Mouse (Mus musculus) heart, postnatal 0 days (tissue): ENCODE data around the gene Krtap1-5. TPM values are rescaled to one million over a fixed set of nuclear protein-coding genes. Genes with fewer than 3 reads are reported as not detected.

Source experiments
- ATAC-seq: fragments of 200-750 bp; cut with Nextera tagmentation; 2 replicates; pipeline ENCODE4 v1.8.0; 2017; ENCODE audit warnings: low read depth, moderate number of reproducible peaks, moderate library complexity; ENCODE audit not compliant: insufficient read depth
- DNase-seq: peaks from one replicate; pipeline ENCODE4 v3.0.0-alpha.2; 2016; ENCODE audit warnings: low spot score
- H3K27ac ChIP-seq: fragments of 300-500 bp; sonication (generic); 2 replicates; pipeline ENCODE4 v1.5.1; 2014; ENCODE audit warnings: low read depth, mild to moderate bottlenecking
- H3K27me3 ChIP-seq: fragments of 300-500 bp; sonication (generic); 2 replicates; pipeline ENCODE4 v1.6.1; 2014; ENCODE audit warnings: low read length, mixed read lengths; ENCODE audit not compliant: control insufficient read depth, insufficient read depth
- H3K36me3 ChIP-seq: fragments of 300-500 bp; sonication (generic); replicated peaks from 2 replicates; pipeline ENCODE4 v1.6.1; 2014; ENCODE audit warnings: low read length, mixed read lengths; ENCODE audit not compliant: control insufficient read depth, insufficient read depth
- H3K4me1 ChIP-seq: fragments of 300-500 bp; sonication (generic); 2 replicates; pipeline ENCODE4 v1.6.1; 2014; ENCODE audit warnings: antibody characterized with exemption; ENCODE audit not compliant: control insufficient read depth, insufficient read depth
- H3K4me2 ChIP-seq: fragments of 300-500 bp; sonication (generic); 2 replicates; pipeline ENCODE4 v1.6.1; 2014; ENCODE audit warnings: low read depth, mild to moderate bottlenecking, low read length, moderate library complexity
- H3K4me3 ChIP-seq: fragments of 300-500 bp; sonication (generic); 2 replicates; pipeline ENCODE4 v1.5.1; 2014; ENCODE audit warnings: low read depth, low read length
- H3K9ac ChIP-seq: fragments of 300-500 bp; sonication (generic); replicated peaks from 2 replicates; pipeline ENCODE4 v1.6.1; 2014; ENCODE audit warnings: low read depth, low read length, mixed read lengths
- H3K9me3 ChIP-seq: fragments of 300-500 bp; sonication (generic); replicated peaks from 2 replicates; pipeline ENCODE4 v1.6.1; 2016; ENCODE audit warnings: low read length; ENCODE audit not compliant: control insufficient read depth
- CTCF ChIP-seq: IDR thresholded peaks from 2 replicates; pipeline ENCODE4 v1.5.1; 2016; ENCODE audit warnings: antibody characterized with exemption, control low read depth, low read depth
- EP300 ChIP-seq: IDR thresholded peaks from 2 replicates; pipeline ENCODE4 v1.6.1; 2016; ENCODE audit warnings: antibody characterized with exemption, low read depth
- WGBS: fragments of 180-500 bp; shearing (Covaris S2); extraction: QIAGEN DNeasy Blood & Tissue Kit; methylation state at CpG from one replicate; pipeline ENCODE4 v1.1.7; 2014; 5-methylcytosine and 5-hydroxymethylcytosine counted together
- polyA plus RNA-seq: library from polyadenylated mRNA; unstranded; fragments of >200 nt; fragmentation: Nextera tagmentation; extraction: Ambion mirVana; gene quantifications from 2 replicates; pipeline ENCODE4 v1.2.1, GENCODE M21; 2015
- total RNA-seq: library from RNA; depleted of rRNA; stranded (reverse); fragments of >200 nt; gene quantifications from 2 replicates; pipeline ENCODE4 v1.2.3, GENCODE M21; 2014; ENCODE audit warnings: low replicate concordance

Gene Krtap1-5
- total and polyA plus RNA-seq, 2 experiments from 2014 or later = not detected

DNA sequence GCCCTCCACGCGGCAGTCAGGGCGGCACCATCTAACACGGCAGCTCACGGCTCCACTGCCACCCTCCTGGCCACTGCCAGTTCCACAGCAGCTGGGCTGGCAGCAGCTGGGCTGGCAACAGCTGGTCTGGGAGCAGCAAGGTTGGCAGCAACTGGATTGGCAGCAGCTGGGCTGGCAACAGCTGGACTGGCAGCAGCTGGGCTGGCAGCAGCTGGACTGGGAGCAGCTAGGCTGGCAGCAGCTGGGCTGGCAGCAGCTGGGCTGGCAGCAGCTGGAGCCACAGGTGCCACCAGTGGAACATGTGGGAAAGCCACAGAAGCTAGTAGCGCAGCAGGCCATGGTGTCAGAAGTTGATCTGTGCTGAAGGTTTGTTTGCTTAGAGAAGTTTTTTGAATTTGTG, 10.2 kb upstream of the Krtap1-5 start, which contains the start of gene Krtap1-3:
TSS of gene Krtap1-3 (minus strand) at position 359 of the 400 bp plus-strand sequence.
- no peaks in the 10 kb centered on the region for H3K36me3 ChIP-seq
- no peak within 1 kb of the TSS for H3K4me3 ChIP-seq
- DNase-seq (no peak), ATAC-seq (no peak)
- TF ChIP-seq EP300 (no peak), CTCF (no peak)
- 75% methylated on average over 6 of the region's 6 CpGs for WGBS
- H3K4me2 ChIP-seq = no peak within 1 kb of the TSS
- H3K27ac ChIP-seq = no peak within 1 kb of the TSS
- H3K9ac ChIP-seq = no peak within 1 kb of the TSS
- no peaks in the 10 kb centered on the region for H3K27me3 ChIP-seq
- no peaks in the 10 kb centered on the region for H3K4me1 ChIP-seq
- no peaks in the 10 kb centered on the region for H3K9me3 ChIP-seq

- no peaks in the 10 kb centered on the region for H3K9me3 ChIP-seq
- H3K27ac ChIP-seq = no peak overlapping the region
- no peaks in the 10 kb centered on the region for H3K27me3 ChIP-seq
- no peaks in the 10 kb centered on the region for H3K36me3 ChIP-seq
- no peak overlapping the region for H3K9ac ChIP-seq
- H3K4me2 ChIP-seq = no peak overlapping the region
- ATAC-seq = no peak
- no peak for DNase-seq
- TF ChIP-seq EP300 (no peak), CTCF (no peak)
- WGBS = 72% methylated on average over 7 of the region's 7 CpGs
- H3K4me3 ChIP-seq = no peak overlapping the region
- no peaks in the 10 kb centered on the region for H3K4me1 ChIP-seq
These were observed 4.3 kb upstream of the Krtap1-5 start for GRCm38 (mm10) chr11:99585096-99585495.

DNA sequence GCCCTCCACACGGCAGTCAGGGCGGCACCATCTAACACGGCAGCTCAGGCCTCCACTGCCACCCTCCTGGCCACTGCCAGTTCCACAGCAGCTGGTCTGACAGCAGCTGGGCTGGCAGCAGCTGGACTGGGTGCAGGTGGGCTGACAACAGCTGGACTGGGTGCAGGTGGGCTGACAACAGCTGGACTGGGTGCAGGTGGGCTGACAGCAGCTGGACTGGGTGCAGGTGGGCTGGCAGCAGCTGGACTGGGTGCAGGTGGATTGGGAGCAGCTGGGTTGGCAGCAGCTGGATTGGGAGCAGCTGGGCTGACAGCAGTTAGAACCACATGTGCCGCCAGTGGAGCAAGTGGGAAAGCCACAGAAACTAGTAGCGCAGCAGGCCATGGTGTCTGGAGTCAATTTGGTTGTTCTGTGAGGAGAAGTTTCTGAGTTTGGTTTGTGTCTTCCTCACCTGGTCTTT, 2.5 kb upstream of the Krtap1-5 start, which contains the start of gene Krtap1-4:
TSS of gene Krtap1-4 (minus strand) at position 410 of the 460 bp plus-strand sequence.
- Histone ChIP-seq H3K4me3 (no peak within 1 kb of the TSS), H3K27me3 (no peaks in the 10 kb centered on the region), H3K36me3 (no peaks in the 10 kb centered on the region), H3K9me3 (no peaks in the 10 kb centered on the region), H3K4me1 (no peaks in the 10 kb centered on the region), H3K27ac (no peak within 1 kb of the TSS), H3K9ac (no peak within 1 kb of the TSS), H3K4me2 (no peak within 1 kb of the TSS)
- DNase-seq = no peak
- 47% methylated on average over 4 of the region's 5 CpGs for WGBS
- TF ChIP-seq CTCF (no peak), EP300 (no peak)
- no peak for ATAC-seq

DNA sequence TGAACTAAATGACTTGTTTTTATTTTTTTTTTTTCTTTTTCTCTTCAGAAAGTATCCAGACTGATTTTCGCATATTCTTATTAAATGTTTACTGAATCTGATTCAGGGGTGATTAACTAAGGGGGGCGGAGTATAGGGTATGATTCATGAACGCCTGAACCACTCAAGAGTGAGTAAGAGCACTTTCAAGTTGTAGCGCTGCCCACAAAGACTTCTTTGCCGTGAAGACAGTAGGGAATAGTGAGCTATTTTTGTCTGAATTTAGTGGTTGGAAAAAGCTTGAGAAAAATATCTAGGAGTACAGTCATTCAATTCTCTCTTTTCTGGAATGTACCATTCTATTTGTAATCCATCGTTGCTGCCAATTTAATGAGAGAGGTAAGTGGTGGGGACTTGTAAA, 748 bp upstream of the Krtap1-5 start:
- no peak for ATAC-seq
- 69% methylated on average over 6 of the region's 6 CpGs for WGBS

DNA sequence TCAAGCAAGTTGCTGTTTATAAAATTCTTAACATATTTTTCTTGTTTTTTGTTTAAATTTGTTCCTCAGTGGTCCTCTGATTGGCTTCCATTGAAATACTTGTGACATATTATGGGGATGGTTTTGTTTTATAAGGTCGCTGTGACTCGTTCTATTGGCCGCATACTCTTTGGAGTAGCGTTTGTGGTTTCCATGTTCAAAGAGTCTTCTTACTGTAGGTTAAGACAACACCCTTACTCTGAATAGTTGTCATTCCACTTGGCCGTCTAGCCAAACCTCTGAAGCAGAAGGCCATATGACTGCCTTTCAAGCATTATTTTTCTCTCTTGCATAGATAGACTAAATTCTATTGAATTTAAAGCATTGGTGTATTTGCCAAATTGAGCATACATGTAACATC, 235 bp upstream of the Krtap1-5 start:
- 83% methylated on average over 5 of the region's 5 CpGs for WGBS
- no peak overlapping the region for H3K9ac ChIP-seq
- no peaks in the 10 kb centered on the region for H3K27me3 ChIP-seq
- no peaks in the 10 kb centered on the region for H3K36me3 ChIP-seq
- no peak overlapping the region for H3K4me3 ChIP-seq
- H3K9me3 ChIP-seq = no peaks in the 10 kb centered on the region
- TF ChIP-seq CTCF (no peak), EP300 (no peak)
- H3K27ac ChIP-seq = no peak overlapping the region
- no peak overlapping the region for H3K4me2 ChIP-seq
- DNase-seq (no peak), ATAC-seq (no peak)
- no peaks in the 10 kb centered on the region for H3K4me1 ChIP-seq

More for the DNA sequence above, 748 bp upstream of the Krtap1-5 start:
- Histone ChIP-seq H3K36me3 (no peaks in the 10 kb centered on the region), H3K27ac (no peak overlapping the region), H3K9me3 (no peaks in the 10 kb centered on the region), H3K4me3 (no peak overlapping the region), H3K4me1 (no peaks in the 10 kb centered on the region), H3K27me3 (no peaks in the 10 kb centered on the region), H3K9ac (no peak overlapping the region), H3K4me2 (no peak overlapping the region)
- no peak for TF ChIP-seq CTCF
- no peak for TF ChIP-seq EP300
- DNase-seq = no peak

DNA sequence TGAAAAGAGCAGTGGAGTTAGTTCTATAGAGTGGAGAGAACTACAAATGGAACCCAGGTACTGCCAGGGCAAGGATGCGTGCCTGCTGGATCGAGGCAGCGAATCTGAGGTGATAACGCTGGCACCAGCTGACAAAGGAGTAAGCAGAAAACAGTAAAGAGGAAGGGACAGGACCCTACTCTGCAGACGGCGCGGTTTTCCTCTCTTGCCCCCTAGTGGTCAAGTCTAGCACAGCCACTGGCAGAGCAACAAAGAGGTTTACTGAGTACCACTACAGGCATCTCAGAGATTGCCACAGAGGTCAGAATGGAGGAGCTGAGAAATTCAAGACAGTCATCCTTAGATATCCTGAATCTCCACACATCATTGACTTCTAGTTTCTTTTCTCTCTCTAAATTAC, 6.7 kb downstream of the Krtap1-5 start:
- no peak overlapping the region for H3K9ac ChIP-seq
- no peaks in the 10 kb centered on the region for H3K4me1 ChIP-seq
- no peaks in the 10 kb centered on the region for H3K36me3 ChIP-seq
- ATAC-seq = no peak
- peak; percentile 39 for DNase-seq
- no peak overlapping the region for H3K27ac ChIP-seq
- H3K4me3 ChIP-seq = no peak overlapping the region
- peak overlapping the region; percentile 39 for H3K4me2 ChIP-seq
- WGBS = 2% methylated on average over 7 of the region's 7 CpGs
- no peaks in the 10 kb centered on the region for H3K9me3 ChIP-seq
- TF ChIP-seq EP300 (no peak), CTCF (peak; percentile 86)
- H3K27me3 ChIP-seq = no peaks in the 10 kb centered on the region
